Mouse (Mus musculus): ENCODE data around the gene Selenos.

- no peak for TF ChIP-seq CTCF (IDR thresholded peaks at IDR 0.05; ENCODE audit: borderline replicate concordance, control insufficient read depth, extremely low read depth, insufficient read depth, low read length, poor library complexity)
- no peak for TF ChIP-seq POLR2A (IDR thresholded peaks at IDR 0.05; ENCODE audit: control insufficient read depth, extremely low read depth, insufficient read depth, low read length, poor library complexity)
These were observed 27.2 kb downstream of the Selenos start for GRCm38 (mm10) chr7:66106581-66107056.

All from thymus, adult 2 months (tissue).